Comparison of ENCODE assay signal across 9 mouse cellular contexts in the genomic region with DNA sequence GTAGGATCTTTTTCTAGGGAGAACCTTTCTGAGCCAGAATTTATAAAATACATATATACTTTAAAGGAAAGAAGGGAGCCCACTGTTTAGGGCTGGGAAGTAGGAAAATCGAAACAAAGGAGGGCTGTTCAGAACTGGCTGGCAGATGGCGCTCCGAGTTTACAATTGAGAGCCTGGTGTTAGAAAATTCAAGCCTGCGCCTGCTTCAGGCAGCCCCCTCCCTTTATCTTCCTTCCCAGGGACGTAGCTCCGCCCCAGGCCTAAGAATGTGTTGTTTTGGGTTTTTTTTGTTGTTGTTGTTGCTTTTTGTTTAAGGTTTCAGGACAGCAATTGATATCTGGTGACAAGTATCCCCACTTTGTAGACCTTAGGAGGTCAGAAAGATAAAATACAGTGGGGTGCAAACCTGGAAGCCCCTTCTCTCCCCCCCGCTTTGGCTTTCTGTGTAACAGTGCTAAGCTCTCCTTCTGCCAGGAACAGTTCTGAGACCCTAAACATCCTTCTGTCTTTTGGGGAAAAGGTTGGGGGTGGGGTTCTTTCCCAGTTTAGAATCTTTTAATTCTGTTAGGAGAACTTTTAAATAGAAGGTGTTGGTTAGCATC. TPM values are rescaled to one million over a fixed set of nuclear protein-coding genes. Genes with fewer than 3 reads are reported as not detected.
DNase-seq lines count a peak whose midpoint lies in the region; ATAC-seq and TF ChIP-seq lines count a peak whose summit lies in the region.
"Had no signal": no experiment of that assay in that cellular context is flagged by ENCODE, and none has a peak within 500 bp of the region (broad histone marks: within the 10 kb centered on the region; RNA-seq: fewer than 3 reads in every experiment).

No protein-coding gene starts in this region.

- H3K4me1 ChIP-seq in forebrain, embryonic 11.5 days (replicated peaks; ENCODE audit: control insufficient read depth, insufficient read depth, low read length) = peaks cover 2% of the 10 kb centered on the region; the same call in 1 of the 2 replicates
- H3K4me1 ChIP-seq in intestine, embryonic 15.5 days (replicated peaks) = peaks cover 10% of the 10 kb centered on the region; the same call in 1 of the 2 replicates
- H3K4me1 ChIP-seq in limb, embryonic 14.5 days (ENCODE audit: control insufficient read depth, insufficient read depth, low read length) = peaks cover 13% of the 10 kb centered on the region; the same call in 1 of the 2 replicates
- H3K4me1 ChIP-seq in midbrain, embryonic 16.5 days (ENCODE audit: control insufficient read depth, insufficient read depth, low read length) = no peaks in the 10 kb centered on the region

- H3K27me3 ChIP-seq in forebrain, embryonic 11.5 days (ENCODE audit: control insufficient read depth, insufficient read depth, low read length) = no peaks in the 10 kb centered on the region
- no peaks in the 10 kb centered on the region for H3K27me3 ChIP-seq in intestine, embryonic 15.5 days (replicated peaks)
- no peaks in the 10 kb centered on the region for H3K27me3 ChIP-seq in limb, embryonic 14.5 days (ENCODE audit: control insufficient read depth, insufficient read depth, low read length)
- H3K27me3 ChIP-seq in midbrain, embryonic 16.5 days (ENCODE audit: control insufficient read depth, insufficient read depth, low read depth, low read length) = no peaks in the 10 kb centered on the region

- no peaks in the 10 kb centered on the region for H3K36me3 ChIP-seq in forebrain, embryonic 11.5 days (ENCODE audit: control insufficient read depth, insufficient read depth, low read length)
- no peaks in the 10 kb centered on the region for H3K36me3 ChIP-seq in intestine, embryonic 15.5 days
- H3K36me3 ChIP-seq in limb, embryonic 14.5 days (ENCODE audit: control insufficient read depth, insufficient read depth, low read length) = no peaks in the 10 kb centered on the region; the same call in 1 of the 2 replicates
- H3K36me3 ChIP-seq in midbrain, embryonic 16.5 days (ENCODE audit: control insufficient read depth, insufficient read depth, low read length) = no peaks in the 10 kb centered on the region
- H3K36me3 ChIP-seq: liver, embryonic 15.5 days had no signal

- H3K4me3 ChIP-seq in forebrain, embryonic 11.5 days (ENCODE audit: low read depth, low read length) = no peak overlapping the region
- H3K4me3 ChIP-seq in intestine, embryonic 15.5 days (replicated peaks) = no peak overlapping the region
- no peak overlapping the region for H3K4me3 ChIP-seq in limb, embryonic 14.5 days (replicated peaks; ENCODE audit: low read length)
- no peak overlapping the region for H3K4me3 ChIP-seq in midbrain, embryonic 16.5 days (ENCODE audit: low read depth, low read length)
- H3K4me3 ChIP-seq: liver, embryonic 15.5 days had no signal

- H3K9me3 ChIP-seq in forebrain, embryonic 11.5 days (ENCODE audit: control insufficient read depth, low read length) = no peaks in the 10 kb centered on the region
- H3K9me3 ChIP-seq in intestine, embryonic 15.5 days = no peaks in the 10 kb centered on the region
- H3K9me3 ChIP-seq in limb, embryonic 14.5 days (ENCODE audit: control insufficient read depth, low read length) = no peaks in the 10 kb centered on the region
- no peaks in the 10 kb centered on the region for H3K9me3 ChIP-seq in midbrain, embryonic 16.5 days (replicated peaks; ENCODE audit: control insufficient read depth, low read length, poor library complexity, severe bottlenecking)
- H3K9me3 ChIP-seq: liver, embryonic 15.5 days had no signal

- DNase-seq in gastrocnemius, postnatal 10 days = peak; percentile 46
- no peak for DNase-seq in gastrocnemius, postnatal 25 days
- peak; percentile 83 for DNase-seq in NIH3T3 (ENCODE audit: low read depth)
- DNase-seq in forebrain, embryonic 11.5 days (ENCODE audit: low spot score) = peak; percentile 80
- DNase-seq in limb, embryonic 14.5 days (ENCODE audit: low spot score) = peak; percentile 76
- no peak for DNase-seq in urinary bladder, adult 2 months (ENCODE audit: low spot score)

- H3K9ac ChIP-seq in forebrain, embryonic 11.5 days (ENCODE audit: low read length) = no peak overlapping the region; the same call in 1 of the 2 replicates
- no peak overlapping the region for H3K9ac ChIP-seq in intestine, embryonic 15.5 days
- H3K9ac ChIP-seq in limb, embryonic 14.5 days (ENCODE audit: low read depth, low read length, severe bottlenecking) = no peak overlapping the region
- no peak overlapping the region for H3K9ac ChIP-seq in midbrain, embryonic 16.5 days (ENCODE audit: low read depth, low read length)
- H3K9ac ChIP-seq: liver, embryonic 15.5 days had no signal

- TF ChIP-seq POLR2A in limb, embryonic 14.5 days (IDR thresholded peaks at IDR 0.05; ENCODE audit: borderline replicate concordance, extremely low read depth, insufficient read depth, insufficient read length) = no peak

- no peak overlapping the region for H3K27ac ChIP-seq in forebrain, embryonic 11.5 days (ENCODE audit: low read depth, low read length)
- no peak overlapping the region for H3K27ac ChIP-seq in intestine, embryonic 15.5 days
- no peak overlapping the region for H3K27ac ChIP-seq in limb, embryonic 14.5 days (replicated peaks; ENCODE audit: low read depth, low read length)
- H3K27ac ChIP-seq in midbrain, embryonic 16.5 days (ENCODE audit: low read length) = no peak overlapping the region
- H3K27ac ChIP-seq: liver, embryonic 15.5 days had no signal

- peak; percentile 80 for ATAC-seq in forebrain, embryonic 11.5 days (replicated peaks; ENCODE audit: low FRiP score)
- ATAC-seq in intestine, embryonic 15.5 days = peak; percentile 54; the same call in 1 of the 2 replicates
- ATAC-seq in limb, embryonic 14.5 days (ENCODE audit: low FRiP score, low read depth) = peak; percentile 78
- peak; percentile 81 for ATAC-seq in midbrain, embryonic 16.5 days

- H3K4me2 ChIP-seq in forebrain, embryonic 11.5 days (ENCODE audit: low read depth, low read length, severe bottlenecking) = 0 out of 2 replicates have a peak overlapping the region, but pooled peaks have one; percentile 11
- H3K4me2 ChIP-seq in intestine, embryonic 15.5 days (replicated peaks) = no peak overlapping the region
- H3K4me2 ChIP-seq in limb, embryonic 14.5 days (replicated peaks; ENCODE audit: low read depth, low read length, severe bottlenecking) = no peak overlapping the region
- H3K4me2 ChIP-seq in midbrain, embryonic 16.5 days (ENCODE audit: low read length) = no peak overlapping the region
- H3K4me2 ChIP-seq: liver, embryonic 15.5 days had no signal

- WGBS in forebrain, embryonic 11.5 days = 12% methylated on average over 7 of the region's 7 CpGs
- 15% methylated on average over 7 of the region's 7 CpGs for WGBS in intestine, embryonic 15.5 days
- 14% methylated on average over 7 of the region's 7 CpGs for WGBS in limb, embryonic 14.5 days
- 14% methylated on average over 7 of the region's 7 CpGs for WGBS in midbrain, embryonic 16.5 days

RNA-seq across cellular contexts. Expression of gene Gnas, which starts 26.9 kb away (rescaled TPM):
- total RNA-seq in gastrocnemius, postnatal 10 days (2021) = 1,000 to 10,000 TPM; 2,149 to 2,299 TPM
- total RNA-seq in gastrocnemius, postnatal 25 days (2021) = 1,000 to 10,000 TPM; 1,372 to 1,510 TPM
- polyA plus RNA-seq in forebrain, embryonic 11.5 days (2014; fragmentation: Nextera tagmentation; extraction: Ambion mirVana) = 1,123 and 1,194 TPM in 2 replicates
- 1,496 and 1,641 TPM in 2 replicates for polyA plus RNA-seq in intestine, embryonic 15.5 days (2015; fragmentation: Nextera tagmentation; extraction: Ambion mirVana)
- polyA plus RNA-seq in limb, embryonic 14.5 days (2012; rRNA removed) = 2,875 and 2,934 TPM in 2 replicates
- 2,366 and 2,381 TPM in 2 replicates for polyA plus RNA-seq in limb, embryonic 14.5 days (2014; fragmentation: Nextera tagmentation; extraction: Ambion mirVana)
- polyA plus RNA-seq in midbrain, embryonic 16.5 days (2015; fragmentation: Nextera tagmentation; extraction: Ambion mirVana) = 1,445 and 1,454 TPM in 2 replicates
- polyA plus RNA-seq in urinary bladder, adult 2 months (2012; rRNA removed) = 1,052 and 1,187 TPM in 2 replicates

RNA-seq across cellular contexts. Expression of gene Gm20721, which starts 35.5 kb away (rescaled TPM):
- 1 to 10 TPM; 3.5 to 4.2 TPM for total RNA-seq in gastrocnemius, postnatal 10 days (2021)
- total RNA-seq in gastrocnemius, postnatal 25 days (2021) = 1 to 10 TPM; 2.2 to 2.9 TPM
- 6.5 and 7.3 TPM in 2 replicates for polyA plus RNA-seq in forebrain, embryonic 11.5 days (2014; fragmentation: Nextera tagmentation; extraction: Ambion mirVana)
- polyA plus RNA-seq in intestine, embryonic 15.5 days (2015; fragmentation: Nextera tagmentation; extraction: Ambion mirVana) = 29.6 and 40.8 TPM in 2 replicates
- polyA plus RNA-seq in limb, embryonic 14.5 days (2012; rRNA removed) = 0.65 and 0.73 TPM in 2 replicates
- 11.7 and 13.4 TPM in 2 replicates for polyA plus RNA-seq in limb, embryonic 14.5 days (2014; fragmentation: Nextera tagmentation; extraction: Ambion mirVana)
- 11.1 and 15.0 TPM in 2 replicates for polyA plus RNA-seq in midbrain, embryonic 16.5 days (2015; fragmentation: Nextera tagmentation; extraction: Ambion mirVana)
- 0.09 TPM in 1 of 2 replicates, not detected in the other for polyA plus RNA-seq in urinary bladder, adult 2 months (2012; rRNA removed)

Comparison
In these comparisons a context has a peak if more than half of its experiments do, and no peak if none do; other contexts are left out.
1. DNase-seq: peak in gastrocnemius, postnatal 10 days (single experiment), NIH3T3 (single experiment), forebrain, embryonic 11.5 days (single experiment) and limb, embryonic 14.5 days (single experiment); none in gastrocnemius, postnatal 25 days (single experiment) and urinary bladder, adult 2 months (single experiment).
2. Peak in every context shown above with its lines, with median percentiles within 50 percentile points of each other: ATAC-seq.